Mouse (Mus musculus) stomach, embryonic 15.5 days (tissue): ENCODE results near the gene Ddr2. TPM values are rescaled to one million over a fixed set of nuclear protein-coding genes. Genes with fewer than 3 reads are reported as not detected.

Source experiments
- ATAC-seq: fragments of 200-750 bp; cut with Nextera tagmentation; 2 replicates; pipeline ENCODE4 v1.8.0; 2017; ENCODE audit warnings: low read depth, moderate number of reproducible peaks, moderate TSS enrichment; ENCODE audit not compliant: insufficient read depth, low FRiP score
- H3K27ac ChIP-seq: fragments of 300-500 bp; sonication (generic); 2 replicates; pipeline ENCODE4 v1.5.1; 2015; ENCODE audit warnings: mild to moderate bottlenecking, inconsistent platforms
- H3K27me3 ChIP-seq: fragments of 300-500 bp; sonication (generic); replicated peaks from 2 replicates; pipeline ENCODE4 v1.6.1; 2015; ENCODE audit warnings: inconsistent platforms
- H3K36me3 ChIP-seq: fragments of 300-500 bp; sonication (generic); 2 replicates; pipeline ENCODE4 v1.6.1; 2015; ENCODE audit warnings: inconsistent platforms
- H3K4me1 ChIP-seq: fragments of 300-500 bp; sonication (generic); 2 replicates; pipeline ENCODE4 v1.6.1; 2015; ENCODE audit warnings: inconsistent platforms
- H3K4me2 ChIP-seq: fragments of 300-500 bp; sonication (generic); 2 replicates; pipeline ENCODE4 v1.6.1; 2015; ENCODE audit warnings: mild to moderate bottlenecking, inconsistent platforms
- H3K4me3 ChIP-seq: fragments of 300-500 bp; sonication (generic); replicated peaks from 2 replicates; pipeline ENCODE4 v1.5.1; 2015; ENCODE audit warnings: inconsistent platforms
- H3K9ac ChIP-seq: fragments of 300-500 bp; sonication (generic); 2 replicates; pipeline ENCODE4 v1.6.1; 2015; ENCODE audit warnings: inconsistent platforms
- H3K9me3 ChIP-seq: fragments of 300-500 bp; sonication (generic); 2 replicates; pipeline ENCODE4 v1.6.1; 2016; ENCODE audit warnings: inconsistent platforms
- WGBS: fragments of 180-500 bp; shearing (Covaris S2); methylation state at CpG from one replicate; pipeline ENCODE4 v1.1.7; 2015; 5-methylcytosine and 5-hydroxymethylcytosine counted together
- polyA plus RNA-seq: library from polyadenylated mRNA; unstranded; fragments of >200 nt; fragmentation: Nextera tagmentation; extraction: Ambion mirVana; gene quantifications from 2 replicates; pipeline ENCODE4 v1.2.1, GENCODE M21; 2015

Gene Ddr2
- polyA plus RNA-seq, 1 experiment from 2014 or later, result 47.4 TPM

DNA sequence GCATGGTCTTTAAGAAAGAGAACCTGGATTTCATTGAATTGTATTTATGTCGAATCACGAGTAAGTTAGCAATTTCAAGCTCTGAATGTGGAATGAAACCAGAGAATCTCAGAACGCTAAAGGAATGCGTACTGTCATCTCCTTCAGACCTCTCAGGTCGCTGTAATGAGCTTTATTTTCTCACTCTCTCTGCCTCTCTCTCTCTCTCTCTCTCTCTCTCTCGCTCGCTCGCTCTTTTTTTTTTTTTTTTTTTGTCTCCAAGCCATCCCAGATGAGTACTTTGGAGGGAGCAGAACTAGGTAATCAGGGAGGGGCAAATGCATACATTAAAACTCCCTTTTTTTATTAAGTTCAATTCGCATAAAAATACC is 141.1 kb downstream of the Ddr2 start:
- peak; percentile 27 for ATAC-seq
- H3K4me2 ChIP-seq, result peak overlapping the region; percentile 81
- no peaks in the 10 kb centered on the region for H3K27me3 ChIP-seq
- WGBS, result under 1% methylated on average over 8 of the region's 9 CpGs
- H3K9me3 ChIP-seq, result no peaks in the 10 kb centered on the region
- peak overlapping the region; percentile 32; the same call in 1 of the 2 replicates for H3K9ac ChIP-seq
- H3K4me3 ChIP-seq, result peak overlapping the region; percentile 71
- peak overlapping the region; percentile 87 for H3K27ac ChIP-seq
- H3K4me1 ChIP-seq, result peaks cover 7% of the 10 kb centered on the region; the same call in 1 of the 2 replicates
- 0 out of 2 replicates have a peak, but pooled peaks cover 7% of the 10 kb centered on the region for H3K36me3 ChIP-seq

DNA sequence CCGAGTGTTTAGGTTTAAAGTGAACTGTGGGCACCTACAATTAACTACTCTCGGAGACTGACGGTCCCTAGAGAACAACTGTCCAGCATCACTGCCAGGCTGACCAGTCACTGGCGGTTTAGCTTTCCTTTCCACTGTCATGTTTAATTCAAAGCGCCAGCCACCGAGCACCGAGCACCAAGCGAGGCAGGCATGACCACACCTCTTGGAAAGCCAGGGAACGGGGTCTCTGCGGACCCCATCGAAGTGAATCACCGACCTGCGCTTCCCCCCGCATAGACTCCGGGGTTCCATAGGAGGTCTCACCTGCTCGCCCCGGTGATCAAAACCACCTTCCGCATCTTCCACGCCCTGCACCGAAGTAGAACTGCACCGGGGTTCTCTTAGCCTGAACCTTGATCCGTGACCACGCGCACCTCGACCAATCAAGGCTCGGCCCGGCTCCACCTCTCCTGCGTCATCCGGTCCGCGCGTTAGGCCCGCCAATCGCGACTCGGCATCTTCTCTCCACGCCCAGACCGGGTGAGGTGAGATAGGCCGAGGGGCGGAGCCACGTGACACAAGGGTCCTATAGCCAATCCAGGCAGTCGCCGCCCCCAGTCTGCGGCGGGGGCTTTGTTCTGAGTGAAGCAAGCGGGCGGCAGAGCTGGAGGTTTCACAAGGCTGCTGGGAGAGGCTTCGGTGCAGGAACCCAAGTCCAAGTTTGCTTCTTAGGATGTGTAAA is 141.6 kb downstream of the Ddr2 start, which contains the start of gene Hsd17b7:
Gene Hsd17b7 (minus strand): TSS at position 450 of the 724 bp plus-strand sequence.
- H3K4me3 ChIP-seq, result peak within 1 kb of the TSS; percentile 71
- no peaks in the 10 kb centered on the region for H3K9me3 ChIP-seq
- H3K9ac ChIP-seq, result peak within 1 kb of the TSS; percentile 32; the same call in 1 of the 2 replicates
- WGBS, result under 1% methylated on average over 48 of the region's 48 CpGs
- peak; percentile 100 for ATAC-seq
- H3K27me3 ChIP-seq, result no peaks in the 10 kb centered on the region
- 0 out of 2 replicates have a peak, but pooled peaks cover 7% of the 10 kb centered on the region for H3K36me3 ChIP-seq
- peaks cover 7% of the 10 kb centered on the region; the same call in 1 of the 2 replicates for H3K4me1 ChIP-seq
- peak within 1 kb of the TSS; percentile 81 for H3K4me2 ChIP-seq
- peak within 1 kb of the TSS; percentile 87 for H3K27ac ChIP-seq

DNA sequence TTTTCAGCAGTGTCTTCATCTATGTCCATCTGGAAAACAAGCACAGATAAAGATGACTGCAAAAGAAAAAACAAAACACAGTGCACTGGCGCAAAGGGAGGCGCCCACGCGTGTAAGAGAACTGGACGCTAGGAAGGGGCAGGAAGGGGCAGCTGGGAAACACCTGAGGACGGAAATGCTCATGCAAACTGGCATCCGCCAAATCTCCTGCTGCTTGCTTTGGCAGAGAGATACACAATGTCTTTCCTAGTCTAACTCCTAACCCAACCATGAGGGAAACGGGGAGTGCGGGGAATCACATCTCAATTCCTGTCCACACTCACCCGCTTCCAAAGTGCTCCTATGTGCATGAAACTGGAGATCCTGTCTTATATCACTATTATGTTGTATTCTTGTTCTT is 157.5 kb downstream of the Ddr2 start:
- no peak for ATAC-seq
- Histone ChIP-seq H3K9me3 (no peaks in the 10 kb centered on the region), H3K4me3 (no peak overlapping the region), H3K27me3 (no peaks in the 10 kb centered on the region), H3K4me1 (no peaks in the 10 kb centered on the region), H3K36me3 (peaks cover 17% of the 10 kb centered on the region; the same call in 1 of the 2 replicates), H3K4me2 (no peak overlapping the region), H3K27ac (no peak overlapping the region), H3K9ac (no peak overlapping the region)
- 98% methylated on average over 10 of the region's 10 CpGs for WGBS

DNA sequence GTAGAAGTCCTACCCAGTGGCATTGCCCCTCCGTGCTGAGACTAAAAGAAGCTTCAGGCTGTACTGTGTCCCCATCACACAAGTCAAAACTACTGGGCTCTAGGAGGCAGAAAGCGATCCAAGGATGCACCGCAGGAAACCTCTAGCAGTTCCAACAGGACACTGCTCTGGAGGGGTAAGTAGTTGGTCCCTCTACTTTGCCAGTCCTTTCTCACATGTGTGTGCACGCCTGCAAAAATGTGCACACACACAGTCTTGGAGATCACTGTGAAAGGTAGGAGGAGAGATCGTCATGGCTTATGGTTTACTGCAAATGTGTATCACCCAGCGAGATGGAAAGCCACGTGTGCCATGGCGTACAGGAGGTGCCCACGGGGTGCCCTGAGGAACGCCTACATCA is 157.9 kb downstream of the Ddr2 start:
- H3K9ac ChIP-seq, result no peak overlapping the region
- H3K27ac ChIP-seq, result no peak overlapping the region
- no peaks in the 10 kb centered on the region for H3K9me3 ChIP-seq
- WGBS, result 93% methylated on average over 10 of the region's 10 CpGs
- no peak overlapping the region for H3K4me2 ChIP-seq
- H3K27me3 ChIP-seq, result no peaks in the 10 kb centered on the region
- no peak for ATAC-seq
- peaks cover 17% of the 10 kb centered on the region; the same call in 1 of the 2 replicates for H3K36me3 ChIP-seq
- H3K4me3 ChIP-seq, result no peak overlapping the region
- no peaks in the 10 kb centered on the region for H3K4me1 ChIP-seq

DNA sequence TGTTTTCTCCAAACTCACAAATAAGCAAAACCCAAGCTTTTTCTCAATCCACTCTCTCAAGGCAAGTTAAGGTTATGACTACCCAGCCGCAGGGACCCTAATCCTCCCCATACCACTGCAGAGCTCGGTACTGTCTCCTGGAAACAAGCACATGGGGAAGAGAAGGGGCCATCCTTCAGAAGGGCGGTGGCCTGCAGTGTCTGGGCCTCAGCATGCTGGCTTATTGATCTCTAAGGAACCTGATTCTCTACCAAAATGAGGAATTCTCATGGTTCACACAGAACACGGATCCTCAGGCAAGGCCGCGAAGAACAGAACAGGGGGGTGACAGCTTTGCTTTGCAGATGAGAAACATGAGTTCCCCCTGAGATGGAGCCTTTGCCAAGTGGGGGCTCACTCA is 159.0 kb downstream of the Ddr2 start:
- 91% methylated on average over 6 of the region's 6 CpGs for WGBS
- H3K4me2 ChIP-seq, result no peak overlapping the region
- no peaks in the 10 kb centered on the region for H3K27me3 ChIP-seq
- H3K4me3 ChIP-seq, result no peak overlapping the region
- no peaks in the 10 kb centered on the region for H3K9me3 ChIP-seq
- H3K27ac ChIP-seq, result no peak overlapping the region
- H3K4me1 ChIP-seq, result no peaks in the 10 kb centered on the region
- H3K9ac ChIP-seq, result no peak overlapping the region
- H3K36me3 ChIP-seq, result peaks cover 14% of the 10 kb centered on the region; the same call in 1 of the 2 replicates
- ATAC-seq, result no peak

DNA sequence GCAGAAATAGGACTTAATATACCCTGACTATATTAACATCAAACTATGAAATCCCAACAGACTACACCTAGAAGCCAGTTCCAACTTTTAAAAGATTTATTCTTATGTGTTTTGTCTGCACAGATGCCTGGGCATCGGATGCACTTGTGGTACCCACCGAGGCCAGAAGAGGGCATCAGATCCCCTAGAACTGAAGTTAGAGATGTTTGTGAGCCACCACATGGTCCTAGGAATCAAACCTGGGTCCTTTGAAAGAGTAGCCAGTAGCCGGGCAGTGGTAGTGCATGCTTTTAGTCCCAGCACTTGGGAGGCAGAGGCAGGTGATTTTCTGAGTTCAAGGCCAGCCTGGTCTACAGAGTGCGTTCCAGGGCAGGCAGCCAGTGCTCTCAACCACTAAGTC is 159.9 kb downstream of the Ddr2 start:
- no peaks in the 10 kb centered on the region for H3K9me3 ChIP-seq
- peaks cover 14% of the 10 kb centered on the region; the same call in 1 of the 2 replicates for H3K36me3 ChIP-seq
- no peaks in the 10 kb centered on the region for H3K27me3 ChIP-seq
- ATAC-seq, result no peak
- H3K27ac ChIP-seq, result no peak overlapping the region
- no peaks in the 10 kb centered on the region for H3K4me1 ChIP-seq
- 91% methylated on average over 4 of the region's 4 CpGs for WGBS
- no peak overlapping the region for H3K4me2 ChIP-seq
- H3K4me3 ChIP-seq, result no peak overlapping the region
- H3K9ac ChIP-seq, result no peak overlapping the region

DNA sequence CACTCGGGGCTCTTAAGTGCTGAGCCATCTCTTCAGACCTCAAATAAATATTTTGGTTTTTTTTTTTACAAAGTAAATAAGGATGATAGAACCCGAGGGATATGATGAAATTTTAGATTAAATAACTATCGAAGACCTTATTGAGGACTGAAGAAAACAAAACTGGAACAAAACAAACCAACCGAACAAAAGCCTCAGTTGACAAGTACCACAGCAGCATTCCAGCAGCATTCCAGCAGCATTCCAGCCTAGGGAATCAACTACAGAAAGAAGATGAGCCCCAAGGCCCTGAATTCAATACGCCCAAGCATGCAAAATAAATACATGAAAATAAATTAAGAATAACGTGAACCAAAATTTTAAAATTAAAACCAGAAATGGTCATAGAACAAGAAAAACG is 160.6 kb downstream of the Ddr2 start:
- no peaks in the 10 kb centered on the region for H3K27me3 ChIP-seq
- 57% methylated on average over 7 of the region's 7 CpGs for WGBS
- H3K9me3 ChIP-seq, result no peaks in the 10 kb centered on the region
- H3K36me3 ChIP-seq, result peaks cover 14% of the 10 kb centered on the region; the same call in 1 of the 2 replicates
- H3K4me1 ChIP-seq, result no peaks in the 10 kb centered on the region
- ATAC-seq, result no peak
- no peak overlapping the region for H3K4me3 ChIP-seq
- H3K4me2 ChIP-seq, result no peak overlapping the region
- H3K9ac ChIP-seq, result no peak overlapping the region
- H3K27ac ChIP-seq, result no peak overlapping the region

DNA sequence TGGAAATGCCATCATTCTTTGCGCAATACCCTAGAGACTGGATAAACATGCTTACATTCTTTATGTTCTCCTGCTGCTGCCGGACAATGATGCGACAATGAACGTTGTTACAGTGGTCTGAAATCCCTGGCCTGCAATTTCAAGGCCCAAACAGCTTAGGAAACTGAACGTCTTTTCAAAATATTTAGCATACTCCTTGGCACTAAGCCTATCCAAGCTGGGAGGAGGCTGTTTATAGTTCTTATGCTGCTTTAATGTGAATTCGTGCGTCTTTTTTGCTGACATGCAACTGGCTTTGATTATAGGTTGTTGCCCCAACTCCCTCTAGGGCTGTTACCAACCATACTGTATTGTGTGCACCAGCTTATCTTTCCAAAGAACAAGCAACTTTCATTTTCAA is 161.7 kb downstream of the Ddr2 start:
- ATAC-seq, result no peak
- H3K9ac ChIP-seq, result no peak overlapping the region
- 61% methylated on average over 7 of the region's 7 CpGs for WGBS
- no peak overlapping the region for H3K4me3 ChIP-seq
- no peak overlapping the region for H3K4me2 ChIP-seq
- H3K36me3 ChIP-seq, result peaks cover 14% of the 10 kb centered on the region; the same call in 1 of the 2 replicates
- H3K4me1 ChIP-seq, result no peaks in the 10 kb centered on the region
- no peaks in the 10 kb centered on the region for H3K9me3 ChIP-seq
- H3K27ac ChIP-seq, result no peak overlapping the region
- H3K27me3 ChIP-seq, result no peaks in the 10 kb centered on the region

DNA sequence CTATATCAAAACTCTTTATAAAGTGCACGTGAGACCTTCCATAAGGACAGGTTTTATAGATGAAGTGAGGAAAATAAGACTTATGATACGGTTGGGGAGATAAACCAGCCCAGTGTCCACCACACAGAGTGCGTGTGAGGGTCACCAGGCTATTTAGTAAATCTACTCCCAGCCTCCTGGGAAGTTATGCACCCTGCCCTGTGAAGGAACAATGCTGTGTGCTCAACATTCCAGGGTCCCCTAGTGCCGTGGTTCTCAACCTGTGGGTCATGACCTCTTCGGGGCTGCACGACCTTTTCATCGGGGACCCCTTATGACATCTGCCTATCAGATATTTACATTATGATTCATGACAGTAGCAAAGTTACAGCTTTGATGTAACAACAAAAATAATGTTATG is 162.3 kb downstream of the Ddr2 start:
- no peaks in the 10 kb centered on the region for H3K27me3 ChIP-seq
- WGBS, result 64% methylated on average over 7 of the region's 7 CpGs
- H3K9me3 ChIP-seq, result no peaks in the 10 kb centered on the region
- H3K4me1 ChIP-seq, result no peaks in the 10 kb centered on the region
- H3K4me2 ChIP-seq, result no peak overlapping the region
- H3K4me3 ChIP-seq, result no peak overlapping the region
- H3K27ac ChIP-seq, result no peak overlapping the region
- H3K9ac ChIP-seq, result no peak overlapping the region
- peaks cover 14% of the 10 kb centered on the region; the same call in 1 of the 2 replicates for H3K36me3 ChIP-seq
- ATAC-seq, result no peak

DNA sequence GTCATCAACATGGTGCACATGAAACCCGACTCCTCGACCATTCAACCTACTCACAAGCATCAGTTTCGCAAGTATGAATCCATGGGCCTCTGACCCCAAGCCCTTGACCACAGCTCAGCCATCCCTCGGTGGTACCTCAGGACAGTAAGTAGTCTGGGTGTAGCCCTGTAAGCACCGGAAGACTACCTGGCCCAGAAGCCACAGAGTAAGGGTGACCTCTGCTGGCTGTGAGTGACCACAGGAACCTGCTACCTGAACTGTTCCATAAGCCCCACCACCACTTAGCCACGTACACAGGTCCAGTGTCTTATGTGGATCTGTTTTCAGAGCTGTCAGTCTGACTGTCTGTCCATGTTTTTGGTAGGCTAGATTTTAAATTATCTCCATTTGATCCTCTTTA is 162.9 kb downstream of the Ddr2 start:
- H3K9me3 ChIP-seq, result no peaks in the 10 kb centered on the region
- no peaks in the 10 kb centered on the region for H3K4me1 ChIP-seq
- no peak for ATAC-seq
- peaks cover 9% of the 10 kb centered on the region; the same call in 1 of the 2 replicates for H3K36me3 ChIP-seq
- no peaks in the 10 kb centered on the region for H3K27me3 ChIP-seq
- no peak overlapping the region for H3K4me2 ChIP-seq
- 80% methylated on average over 6 of the region's 6 CpGs for WGBS
- H3K4me3 ChIP-seq, result no peak overlapping the region
- no peak overlapping the region for H3K27ac ChIP-seq
- no peak overlapping the region for H3K9ac ChIP-seq

DNA sequence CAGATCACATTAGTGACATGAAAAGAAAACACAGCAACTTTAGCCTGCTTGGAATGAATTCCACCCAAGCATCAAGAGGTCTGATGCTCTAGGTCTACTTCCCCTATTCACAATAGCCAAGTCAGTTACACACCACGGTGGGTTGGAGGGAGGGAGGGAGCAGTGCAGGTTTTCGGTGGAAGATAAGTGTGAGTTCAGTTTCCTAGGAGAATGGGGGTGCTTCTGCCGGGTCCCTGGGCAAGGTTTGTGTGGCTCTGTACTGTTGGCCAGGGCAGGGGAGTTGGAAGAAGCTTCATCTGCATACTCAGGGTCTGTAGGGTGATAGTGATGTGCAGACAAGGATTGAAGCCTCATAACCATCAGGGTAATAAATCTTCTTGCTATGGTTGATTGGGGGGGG is 164.6 kb downstream of the Ddr2 start:
- 78% methylated on average over 3 of the region's 3 CpGs for WGBS
- Histone ChIP-seq H3K4me3 (no peak overlapping the region), H3K27ac (no peak overlapping the region), H3K4me2 (no peak overlapping the region), H3K36me3 (0 out of 2 replicates have a peak, but pooled peaks cover 2% of the 10 kb centered on the region), H3K9ac (no peak overlapping the region), H3K9me3 (no peaks in the 10 kb centered on the region), H3K27me3 (no peaks in the 10 kb centered on the region), H3K4me1 (no peaks in the 10 kb centered on the region)
- ATAC-seq, result no peak

DNA sequence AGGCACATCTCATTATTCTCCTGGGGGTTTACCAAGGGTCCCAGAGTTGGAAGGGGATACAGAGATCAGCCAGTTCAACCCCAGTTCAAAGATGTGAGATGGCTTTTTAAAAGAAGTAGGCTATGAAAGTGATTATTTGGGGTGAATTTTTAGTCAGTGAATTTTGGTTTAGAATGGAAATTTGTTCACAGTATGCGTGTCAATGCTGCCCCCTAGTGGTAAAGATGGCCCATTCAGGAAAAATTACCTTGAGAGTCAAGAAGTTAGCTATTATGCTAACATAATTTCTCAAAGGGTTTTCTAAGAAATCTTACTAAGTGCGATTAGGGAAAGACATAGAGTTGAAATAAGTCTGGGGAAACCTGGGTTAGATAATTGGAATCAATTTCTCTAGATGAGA is 171.2 kb downstream of the Ddr2 start:
- H3K36me3 ChIP-seq, result no peaks in the 10 kb centered on the region
- WGBS, result 5% methylated on average over 2 of the region's 2 CpGs
- no peak overlapping the region for H3K4me3 ChIP-seq
- no peaks in the 10 kb centered on the region for H3K27me3 ChIP-seq
- H3K9me3 ChIP-seq, result no peaks in the 10 kb centered on the region
- H3K4me2 ChIP-seq, result no peak overlapping the region
- H3K27ac ChIP-seq, result no peak overlapping the region
- no peaks in the 10 kb centered on the region for H3K4me1 ChIP-seq
- no peak for ATAC-seq
- no peak overlapping the region for H3K9ac ChIP-seq
